Mouse (Mus musculus) limb, embryonic 15.5 days (tissue): ENCODE data around the gene Fthl17c. TPM values are rescaled to one million over a fixed set of nuclear protein-coding genes. Genes with fewer than 3 reads are reported as not detected.
"Not testable (repeated sequence)": the region's sequence is repeated elsewhere in the genome, so short reads cannot be mapped to it uniquely, and the experiment has no call there.

Source experiments
- ATAC-seq: fragments of 200-750 bp; cut with Nextera tagmentation; 2 replicates; pipeline ENCODE4 v1.8.0; 2017; ENCODE audit warnings: low read depth, moderate TSS enrichment; ENCODE audit not compliant: insufficient number of reproducible peaks, low FRiP score, low TSS enrichment
- H3K27ac ChIP-seq: fragments of 300-500 bp; sonication (generic); 2 replicates; pipeline ENCODE4 v1.5.1; 2015; ENCODE audit warnings: moderate library complexity, mild to moderate bottlenecking, inconsistent platforms
- H3K27me3 ChIP-seq: fragments of 300-500 bp; sonication (generic); 2 replicates; pipeline ENCODE4 v1.6.1; 2015; ENCODE audit warnings: inconsistent platforms
- H3K36me3 ChIP-seq: fragments of 300-500 bp; sonication (generic); 2 replicates; pipeline ENCODE4 v1.6.1; 2015; ENCODE audit warnings: inconsistent platforms
- H3K4me1 ChIP-seq: fragments of 300-500 bp; sonication (generic); 2 replicates; pipeline ENCODE4 v1.6.1; 2015; ENCODE audit warnings: inconsistent platforms
- H3K4me2 ChIP-seq: fragments of 300-500 bp; sonication (generic); 2 replicates; pipeline ENCODE4 v1.6.1; 2015; ENCODE audit warnings: mild to moderate bottlenecking, inconsistent platforms
- H3K4me3 ChIP-seq: fragments of 300-500 bp; sonication (generic); 2 replicates; pipeline ENCODE4 v1.5.1; 2015; ENCODE audit warnings: mild to moderate bottlenecking, inconsistent platforms
- H3K9ac ChIP-seq: fragments of 300-500 bp; sonication (generic); 2 replicates; pipeline ENCODE4 v1.6.1; 2015; ENCODE audit warnings: inconsistent platforms
- H3K9me3 ChIP-seq: fragments of 300-500 bp; sonication (generic); 2 replicates; pipeline ENCODE4 v1.6.1; 2016; ENCODE audit warnings: inconsistent platforms
- WGBS: fragments of 180-500 bp; shearing (Covaris S2); methylation state at CpG from one replicate; pipeline ENCODE4 v1.1.7; 2015; 5-methylcytosine and 5-hydroxymethylcytosine counted together
- polyA plus RNA-seq: library from polyadenylated mRNA; unstranded; fragments of >200 nt; fragmentation: Nextera tagmentation; extraction: Ambion mirVana; gene quantifications from 2 replicates; pipeline ENCODE4 v1.2.1, GENCODE M21; 2015

Fthl17c gene
- polyA plus RNA-seq, result not detected in 2 replicates

GRCm38 (mm10) chrX:8976459-8976858 lies at the start of gene Fthl17c:
Gene Fthl17c (minus strand): TSS chrX:8976559.
- H3K4me3 ChIP-seq, H3K36me3 ChIP-seq, H3K4me1 ChIP-seq, H3K4me2 ChIP-seq, ATAC-seq, H3K9ac ChIP-seq, H3K9me3 ChIP-seq, H3K27me3 ChIP-seq, H3K27ac ChIP-seq: not testable (repeated sequence)
- WGBS, result no CpG with 5 or more reads among the region's 11 CpGs

DNA sequence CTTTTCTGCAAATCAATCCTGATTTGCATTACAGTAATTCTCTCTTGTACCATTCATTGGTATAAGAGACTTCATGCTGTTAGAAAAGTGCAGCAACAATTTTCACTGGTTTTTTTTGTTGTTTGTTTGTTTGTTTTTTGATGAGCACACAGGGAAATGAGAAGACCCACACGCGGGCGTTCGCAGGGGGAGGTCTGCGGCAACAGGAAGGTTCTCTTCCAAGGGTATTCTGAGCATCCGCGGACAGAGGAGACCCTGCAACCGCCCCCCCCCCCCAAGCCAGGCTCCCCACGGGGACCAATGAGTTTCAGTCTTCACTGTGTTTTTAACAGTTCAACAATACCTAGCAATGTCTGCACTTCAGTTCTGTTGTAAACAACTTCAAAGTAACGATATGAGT lies 43.1 kb upstream of the Fthl17c start:
- Histone ChIP-seq H3K27ac (no peak overlapping the region), H3K27me3 (no peaks in the 10 kb centered on the region), H3K9me3 (no peaks in the 10 kb centered on the region), H3K36me3 (no peaks in the 10 kb centered on the region), H3K9ac (no peak overlapping the region), H3K4me3 (no peak overlapping the region), H3K4me2 (no peak overlapping the region), H3K4me1 (no peaks in the 10 kb centered on the region)
- ATAC-seq, result no peak
- 64% methylated on average over 10 of the region's 10 CpGs for WGBS

DNA sequence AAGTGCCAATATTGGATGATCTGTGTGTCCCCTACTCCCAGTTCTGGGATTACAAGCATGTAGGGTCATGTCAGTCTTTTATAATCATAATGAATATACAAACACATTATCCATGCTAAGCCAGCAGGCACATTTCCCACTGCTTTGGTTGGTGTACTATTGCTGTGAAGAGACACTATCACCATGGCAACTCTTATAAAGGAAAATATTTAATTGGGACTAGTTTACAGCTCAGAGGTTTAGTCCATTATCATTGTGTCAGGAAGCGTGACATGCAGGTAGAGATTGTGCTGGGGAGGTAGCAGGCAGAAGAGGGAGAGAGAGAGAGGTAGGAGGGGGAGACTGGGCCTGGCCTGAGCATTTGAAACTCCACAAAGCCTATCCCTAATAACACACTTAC lies 39.7 kb upstream of the Fthl17c start:
- Histone ChIP-seq H3K27ac (no peak overlapping the region), H3K36me3 (no peaks in the 10 kb centered on the region), H3K4me3 (no peak overlapping the region), H3K9ac (no peak overlapping the region), H3K27me3 (no peaks in the 10 kb centered on the region), H3K9me3 (no peaks in the 10 kb centered on the region), H3K4me2 (no peak overlapping the region), H3K4me1 (no peaks in the 10 kb centered on the region)
- 69% methylated on average over 1 of the region's 1 CpGs for WGBS
- ATAC-seq, result no peak

DNA sequence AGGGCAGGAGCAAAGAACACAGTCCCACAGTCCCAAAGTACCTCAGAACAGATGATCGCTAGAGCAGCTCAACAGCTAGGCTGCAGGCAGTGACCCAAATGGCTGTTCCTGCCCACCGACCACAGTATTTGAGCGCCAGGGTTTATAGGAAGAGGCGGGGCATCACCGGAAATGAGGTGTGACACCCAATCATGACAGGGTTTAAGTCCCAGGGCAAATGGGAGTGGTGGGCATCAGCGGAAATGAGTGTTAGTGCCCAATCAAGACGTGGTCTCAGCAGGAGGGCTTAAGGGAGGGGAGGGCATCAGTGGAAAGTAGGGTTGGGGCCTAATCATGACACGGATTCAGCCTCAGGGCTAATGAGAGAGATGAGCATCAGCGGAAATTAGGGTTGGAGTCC lies 10.3 kb upstream of the Fthl17c start, which contains the start of gene Fthl17d:
Gene Fthl17d (minus strand): TSS at position 101 of the 400 bp plus-strand sequence.
- not testable (repeated sequence) for H3K36me3 ChIP-seq, H3K27ac ChIP-seq, H3K4me3 ChIP-seq, H3K4me1 ChIP-seq, ATAC-seq, H3K9me3 ChIP-seq, H3K27me3 ChIP-seq, H3K9ac ChIP-seq, H3K4me2 ChIP-seq
- no CpG with 5 or more reads among the region's 9 CpGs for WGBS

DNA sequence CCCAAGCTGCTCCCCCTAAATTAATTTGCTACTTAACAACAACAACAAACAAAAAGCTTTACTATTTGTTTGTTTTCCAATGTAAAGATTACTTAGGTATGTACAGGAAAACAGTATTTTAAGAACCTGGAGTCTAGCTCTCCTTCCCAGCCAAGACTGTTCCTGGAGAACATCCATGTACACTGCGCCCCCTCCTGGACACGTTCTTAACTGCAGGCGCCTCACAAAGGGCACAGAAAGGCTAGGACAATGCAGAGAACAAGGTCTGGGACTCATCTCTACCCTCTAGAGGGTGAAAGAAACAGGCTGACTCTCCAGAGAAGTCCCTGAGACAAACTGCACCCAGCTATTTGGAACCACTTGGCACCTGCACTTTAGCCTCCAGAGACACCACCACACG lies 11.7 kb downstream of the Fthl17c start:
- not testable (repeated sequence) for H3K4me3 ChIP-seq, H3K27me3 ChIP-seq, H3K27ac ChIP-seq, H3K9ac ChIP-seq, H3K9me3 ChIP-seq, H3K4me1 ChIP-seq, H3K4me2 ChIP-seq, ATAC-seq, H3K36me3 ChIP-seq
- 46% methylated on average over 4 of the region's 4 CpGs for WGBS

- H3K9me3 ChIP-seq, H3K9ac ChIP-seq, H3K27me3 ChIP-seq, H3K4me3 ChIP-seq, H3K4me1 ChIP-seq, ATAC-seq, H3K4me2 ChIP-seq, H3K27ac ChIP-seq, H3K36me3 ChIP-seq: not testable (repeated sequence)
- 93% methylated on average over 5 of the region's 11 CpGs for WGBS
Observed at GRCm38 (mm10) chrX:8962875-8963274, 13.5 kb downstream of the Fthl17c start, which contains the start of gene Fthl17b. Gene Fthl17b (minus strand): TSS chrX:8962975.

DNA sequence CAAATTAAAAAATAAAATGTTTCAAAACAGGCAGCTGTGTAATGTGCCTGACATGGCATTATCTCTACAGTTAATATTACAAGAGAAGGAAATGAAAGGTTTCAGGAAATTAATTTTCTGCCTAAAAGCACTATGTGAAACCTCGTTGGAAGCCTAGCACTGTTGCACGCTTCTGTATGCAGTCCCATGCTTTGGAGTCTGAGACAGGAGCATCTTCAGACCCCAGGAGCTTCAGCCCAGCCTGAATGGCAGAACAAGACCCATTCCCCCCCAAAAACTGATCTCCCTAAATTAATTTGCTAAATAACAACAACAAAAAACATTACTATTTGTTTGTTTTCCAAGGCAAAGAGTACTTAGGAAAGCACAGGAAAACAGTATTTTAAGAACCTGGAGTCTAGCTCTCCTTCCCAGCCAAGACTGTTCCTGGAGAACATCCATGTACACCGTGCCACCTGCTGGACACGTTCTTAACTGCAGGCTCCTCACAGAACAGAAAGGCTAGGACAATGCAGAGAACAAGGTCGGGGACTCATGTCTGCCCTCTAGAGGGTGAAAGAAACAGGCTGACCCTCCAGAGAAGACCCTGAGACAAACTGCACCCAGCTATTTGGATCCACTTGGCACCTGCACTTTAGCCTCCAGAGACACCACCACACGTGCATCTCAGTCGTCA lies 28.1 kb downstream of the Fthl17c start:
- not testable (repeated sequence) for H3K9ac ChIP-seq, H3K27me3 ChIP-seq, H3K4me2 ChIP-seq, H3K4me1 ChIP-seq, H3K4me3 ChIP-seq, H3K27ac ChIP-seq, H3K36me3 ChIP-seq, H3K9me3 ChIP-seq, ATAC-seq
- 17% methylated on average over 7 of the region's 7 CpGs for WGBS

GRCm38 (mm10) chrX:8944041-8944440 lies 32.3 kb downstream of the Fthl17c start:
- no peak overlapping the region for H3K4me2 ChIP-seq
- H3K9me3 ChIP-seq, result no peaks in the 10 kb centered on the region
- 85% methylated on average over 8 of the region's 8 CpGs for WGBS
- no peaks in the 10 kb centered on the region for H3K27me3 ChIP-seq
- no peak overlapping the region for H3K9ac ChIP-seq
- no peak overlapping the region for H3K27ac ChIP-seq
- no peak overlapping the region for H3K4me3 ChIP-seq
- H3K4me1 ChIP-seq, result no peaks in the 10 kb centered on the region
- ATAC-seq, result no peak
- H3K36me3 ChIP-seq, result no peaks in the 10 kb centered on the region

DNA sequence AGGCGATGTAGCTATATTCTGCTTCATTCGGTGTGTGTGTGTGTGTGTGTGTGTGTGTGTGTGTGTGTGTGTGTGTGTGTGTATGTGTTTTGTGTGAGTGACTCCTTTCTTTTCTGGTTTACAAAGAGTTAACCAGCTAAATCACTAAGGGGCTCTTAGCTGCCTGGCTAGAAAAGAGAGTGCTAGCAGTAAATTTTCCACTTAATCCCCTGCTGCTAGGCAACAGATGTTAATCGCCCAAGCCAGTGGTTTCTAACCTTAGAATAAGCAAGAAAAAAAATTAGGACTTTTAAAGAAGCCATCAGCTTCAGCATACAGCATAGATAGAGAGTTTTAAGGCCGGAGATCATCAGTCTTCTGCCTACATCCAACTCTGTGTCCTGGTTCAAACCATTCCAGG lies 49.1 kb downstream of the Fthl17c start:
- H3K4me2 ChIP-seq, result no peak overlapping the region
- no peak overlapping the region for H3K4me3 ChIP-seq
- H3K4me1 ChIP-seq, result no peaks in the 10 kb centered on the region
- no peaks in the 10 kb centered on the region for H3K27me3 ChIP-seq
- ATAC-seq, result no peak
- H3K27ac ChIP-seq, result no peak overlapping the region
- H3K9me3 ChIP-seq, result no peaks in the 10 kb centered on the region
- no peaks in the 10 kb centered on the region for H3K36me3 ChIP-seq
- WGBS, result 31% methylated on average over 4 of the region's 4 CpGs
- no peak overlapping the region for H3K9ac ChIP-seq

Other genes starting within 250 kb of the Fthl17c start
- gene Ssx9, start 228.1 kb downstream of the Fthl17c start, polyA plus RNA-seq, result not detected in 2 replicates
- gene Ssxb5, start 172.9 kb downstream of the Fthl17c start, polyA plus RNA-seq, result not detected in 2 replicates
- gene Gm6592, start 132.6 kb downstream of the Fthl17c start, polyA plus RNA-seq, result not detected in 2 replicates
- gene Gm5751, start 102.3 kb downstream of the Fthl17c start, polyA plus RNA-seq, result not detected in 2 replicates
- gene B630019K06Rik, start 84.2 kb downstream of the Fthl17c start, polyA plus RNA-seq, result 3.2 and 4.4 TPM in 2 replicates
- not detected in 2 replicates for gene Fthl17b, start 13.6 kb downstream of the Fthl17c start, polyA plus RNA-seq
- gene Fthl17d, start 10.2 kb upstream of the Fthl17c start, polyA plus RNA-seq, result not detected in 2 replicates
- gene Fthl17e, start 56.9 kb upstream of the Fthl17c start, polyA plus RNA-seq, result not detected in 2 replicates
- gene Fthl17f, start 86.5 kb upstream of the Fthl17c start, polyA plus RNA-seq, result not detected in 2 replicates
- not detected in 2 replicates for gene 4930402K13Rik, start 128.0 kb upstream of the Fthl17c start, polyA plus RNA-seq
- gene Lancl3, start 223.3 kb upstream of the Fthl17c start, polyA plus RNA-seq, result 0.78 and 0.81 TPM in 2 replicates